Mouse (Mus musculus) CH12.LX (cell line): ENCODE results near the gene Comt.
A peak's percentile ranks its signal among the peaks of the same experiment; 100 is the strongest.

Experiments
- BHLHE40 ChIP-seq: IDR thresholded peaks from 2 replicates; pipeline ENCODE4 v1.6.1; 2011; ENCODE audit warnings: mild to moderate bottlenecking, low read depth, low read length, improper control_type of control experiment
- CHD1 ChIP-seq: IDR thresholded peaks from 2 replicates; pipeline ENCODE4 v1.6.1; 2012; ENCODE audit warnings: low read depth, low read length, improper control_type of control experiment, inconsistent platforms
- CTCF ChIP-seq, 2 experiments: IDR thresholded peaks in 1 of 2; conservative IDR thresholded peaks in 1 of 2; 2 replicates each; pipeline ENCODE4 v1.5.1; 2011 to 2012; ENCODE audit warnings: low read depth in 2 of 2, low read length in 2 of 2, improper control_type of control experiment in 1 of 2, inconsistent platforms in 1 of 2, mild to moderate bottlenecking in 1 of 2, moderate library complexity in 1 of 2
- GABPA ChIP-seq: IDR thresholded peaks from 2 replicates; pipeline ENCODE4 v1.6.1; 2012; ENCODE audit warnings: low read depth, low read length, improper control_type of control experiment, inconsistent platforms; ENCODE audit not compliant: insufficient replicate concordance
- JUND ChIP-seq: conservative IDR thresholded peaks from 2 replicates; pipeline ENCODE4 v1.6.1; 2011; ENCODE audit warnings: low read depth, low read length, improper control_type of control experiment
- MAFK ChIP-seq: IDR thresholded peaks from 2 replicates; pipeline ENCODE4 v1.6.1; 2011; ENCODE audit warnings: low read length, improper control_type of control experiment; ENCODE audit not compliant: insufficient replicate concordance
- MAX ChIP-seq: IDR thresholded peaks from 2 replicates; pipeline ENCODE4 v1.6.1; 2011; ENCODE audit warnings: low read length, improper control_type of control experiment
- MXI1 ChIP-seq: IDR thresholded peaks from 2 replicates; pipeline ENCODE4 v1.6.1; 2011; ENCODE audit warnings: mild to moderate bottlenecking, low read depth, low read length, improper control_type of control experiment
- MYC ChIP-seq: IDR thresholded peaks from 2 replicates; pipeline ENCODE4 v1.6.1; 2011; ENCODE audit warnings: low read depth, mild to moderate bottlenecking, improper control_type of control experiment, low read length
- POLR2A ChIP-seq: IDR thresholded peaks from 2 replicates; pipeline ENCODE4 v1.6.1; 2011; ENCODE audit warnings: low read depth, mild to moderate bottlenecking, improper control_type of control experiment, low read length
- SIN3A ChIP-seq: IDR thresholded peaks from 2 replicates; pipeline ENCODE4 v1.6.1; 2012; ENCODE audit warnings: low read length, improper control_type of control experiment, inconsistent platforms
- TCF12 ChIP-seq: IDR thresholded peaks from 2 replicates; pipeline ENCODE4 v1.6.1; 2014; ENCODE audit warnings: low read depth, mild to moderate bottlenecking, inconsistent platforms, low read length, improper control_type of control experiment
- USF1 ChIP-seq: IDR thresholded peaks from 2 replicates; pipeline ENCODE4 v1.6.1; 2014; ENCODE audit warnings: low read depth, mild to moderate bottlenecking, inconsistent platforms, low read length, improper control_type of control experiment

GRCm38 (mm10) chr16:18377203-18377602 is 49.4 kb downstream of the Comt start:
- no peak for TF ChIP-seq POLR2A
- no peak for TF ChIP-seq GABPA
- no peak for TF ChIP-seq SIN3A
- TF ChIP-seq BHLHE40: peak; percentile 27; the same call in 1 of the 2 replicates
- TF ChIP-seq CTCF (conservative IDR thresholded peaks at IDR 0.05 in 1 of 2, IDR thresholded peaks at IDR 0.05 in 1 of 2; ENCODE audit: low read depth in 2 of 2, low read length in 2 of 2): no peak
- no peak for TF ChIP-seq MXI1
- no peak for TF ChIP-seq MAFK
- TF ChIP-seq TCF12: no peak
- no peak for TF ChIP-seq MYC
- peak; percentile 74 for TF ChIP-seq USF1
- TF ChIP-seq CHD1: no peak
- TF ChIP-seq JUND: no peak
- TF ChIP-seq MAX: no peak
